Mouse (Mus musculus) urinary bladder, postnatal 36 days (tissue): Measurements from ENCODE around the gene Stx4a.
"Not testable (repeated sequence)": the region's sequence is repeated elsewhere in the genome, so short reads cannot be mapped to it uniquely, and the experiment has no call there.

ENCODE experiments used
- DNase-seq, 2 experiments: peaks; one replicate each; pipeline ENCODE4 v3.0.0; 2022; ENCODE audit warnings: low spot score in 2 of 2, mixed read lengths in 1 of 2

Stx4a gene

DNA sequence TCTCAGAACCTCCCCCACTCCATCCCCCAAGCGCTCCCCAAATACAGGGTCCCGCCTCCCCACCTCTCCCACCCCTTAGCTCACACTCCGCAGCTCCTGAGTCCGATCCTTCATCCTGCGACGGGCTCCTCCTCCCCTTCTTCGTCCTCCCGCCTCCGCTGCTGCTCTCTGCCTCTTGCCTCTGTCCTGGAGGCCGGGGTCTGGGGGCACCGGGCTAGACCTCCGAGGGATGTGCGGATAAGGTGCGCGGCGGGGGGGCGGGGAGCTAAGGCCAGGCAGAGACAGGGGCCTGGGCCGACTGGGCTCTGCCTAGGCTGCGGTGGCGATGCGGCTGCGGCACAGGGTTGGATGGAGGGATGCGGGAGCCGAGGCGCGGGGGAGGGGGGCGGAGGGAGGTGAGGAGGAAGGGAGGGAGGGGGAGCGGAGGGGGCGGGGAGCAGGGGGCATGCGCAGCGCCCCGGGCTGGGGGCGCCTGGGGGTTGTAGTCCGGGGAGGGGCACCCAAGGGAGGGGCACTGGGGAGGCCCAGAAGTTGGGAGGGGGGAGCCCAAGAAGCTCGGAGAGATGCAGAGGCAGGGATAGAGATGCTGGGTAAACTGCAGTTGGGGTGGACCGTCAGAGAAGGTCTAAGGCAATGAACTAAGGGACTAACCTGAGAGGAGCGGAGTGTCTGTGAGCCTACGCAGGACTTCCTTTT lies at the start of gene Stx4a, which contains the start of gene Stx1b:
Stx4a (plus strand) TSS at position 119 of the 696 bp plus-strand sequence.
Stx1b (minus strand) TSS at position 374 of the 696 bp plus-strand sequence.
- DNase-seq = no peak

DNA sequence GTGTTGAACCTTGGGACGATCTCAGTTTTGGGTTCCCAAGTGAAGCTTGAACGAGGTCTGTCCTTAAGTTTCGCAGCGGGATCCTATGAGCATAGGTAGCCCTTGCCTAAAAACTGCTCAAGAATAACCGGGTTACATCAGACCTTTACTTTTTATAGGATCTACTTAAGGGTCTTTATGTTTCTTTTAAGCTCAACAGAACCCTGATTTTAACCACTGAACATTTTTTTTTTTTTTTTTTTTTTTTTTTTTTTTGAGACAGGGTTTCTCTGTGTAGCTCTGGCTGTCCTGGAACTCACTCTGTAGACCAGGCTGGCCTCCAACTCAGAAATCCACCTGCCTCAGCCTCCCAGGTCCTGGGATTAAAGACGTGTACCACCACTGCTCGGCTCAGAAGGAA lies 48.3 kb upstream of the Stx4a start:
- not testable (repeated sequence) for DNase-seq

DNA sequence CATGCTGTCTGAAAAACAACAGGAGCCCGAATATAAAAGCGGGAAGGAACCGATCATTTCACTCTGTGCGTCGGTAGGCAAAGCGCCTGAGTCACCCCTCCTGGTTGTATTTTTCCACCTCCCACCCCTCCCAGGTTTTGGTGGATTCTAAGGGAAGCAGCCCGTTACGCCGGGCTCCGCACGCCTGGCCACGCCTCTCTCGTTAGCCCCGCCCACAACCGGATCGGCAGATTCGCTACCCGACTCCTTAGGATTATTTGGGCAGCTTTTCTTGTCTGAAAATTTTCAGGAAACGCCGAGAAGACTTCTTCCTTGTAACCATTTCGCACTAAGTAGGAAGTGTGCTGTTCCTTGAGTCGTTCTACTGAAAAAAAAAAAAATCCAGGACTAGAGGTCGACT lies 47.7 kb upstream of the Stx4a start, which contains the start of gene Setd1a:
Setd1a (plus strand) TSS at position 245 of the 400 bp plus-strand sequence.
- DNase-seq = peak; percentile 81 to 88

DNA sequence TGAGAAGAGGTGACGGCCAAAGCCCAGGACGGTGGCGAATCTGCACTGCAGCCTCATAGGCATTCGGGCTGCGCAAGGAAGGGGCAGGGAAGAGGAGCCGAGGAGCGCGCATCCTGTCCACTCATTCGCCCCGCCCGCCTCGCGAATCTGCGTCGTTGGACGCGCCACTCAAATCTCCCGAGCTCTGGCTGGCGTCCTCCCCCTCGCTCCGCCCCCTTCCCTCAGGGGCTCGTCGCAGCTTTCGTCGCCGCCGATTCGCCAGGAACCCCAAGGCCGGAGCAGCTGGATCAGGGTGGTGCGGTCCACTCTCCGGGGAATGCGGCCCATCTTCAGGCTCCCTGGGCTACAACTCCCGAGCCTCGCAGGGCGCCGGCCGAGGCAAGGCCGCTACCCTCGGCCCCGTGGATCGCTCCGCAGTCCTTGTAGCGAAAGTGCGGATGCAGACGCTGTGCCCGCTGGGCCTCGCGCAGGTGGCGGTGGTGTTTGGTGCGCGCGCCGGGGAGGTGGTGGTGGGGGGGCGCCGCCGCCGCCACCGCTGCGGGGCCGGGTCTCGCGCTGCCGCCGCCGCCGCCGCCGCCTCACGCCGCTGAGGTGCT lies 47.1 kb upstream of the Stx4a start:
- DNase-seq = peak; percentile 92 to 96

DNA sequence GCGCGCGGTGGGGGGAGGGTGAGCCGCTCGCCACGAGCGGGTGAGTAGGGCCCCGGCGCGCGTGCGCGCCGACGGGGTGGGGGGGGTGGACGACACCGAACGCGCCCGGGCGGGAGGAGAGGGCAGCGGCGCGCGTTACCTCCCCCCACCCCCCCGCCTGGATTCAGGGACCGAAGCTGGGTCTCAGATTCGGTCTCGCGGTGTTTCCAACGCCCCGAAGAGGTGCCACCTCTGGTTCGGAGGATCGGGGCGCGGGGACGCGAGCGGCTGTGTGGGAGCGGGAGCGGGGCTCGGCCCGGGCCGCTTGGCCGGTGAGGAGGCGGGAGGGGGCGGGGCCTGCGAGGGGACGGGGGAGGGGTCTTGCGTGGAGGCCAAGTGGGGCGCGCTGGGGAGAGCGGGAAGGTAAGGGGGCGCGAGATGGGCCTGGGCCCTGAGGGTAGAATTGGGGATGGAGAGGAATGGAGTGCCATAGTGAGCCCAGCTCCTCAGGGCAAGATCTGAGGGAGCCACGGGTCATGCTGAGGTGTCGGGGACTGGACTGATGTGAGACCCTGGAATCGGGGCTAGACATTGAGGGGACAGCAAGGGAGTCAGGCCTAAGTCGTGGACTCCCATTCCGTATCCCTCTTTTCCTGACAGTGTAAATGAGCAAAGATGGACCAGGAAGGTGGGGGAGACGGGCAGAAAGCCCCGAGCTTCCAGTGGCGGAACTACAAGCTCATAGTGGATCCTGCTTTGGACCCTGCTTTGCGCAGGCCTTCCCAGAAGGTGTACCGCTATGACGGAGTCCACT lies 46.4 kb upstream of the Stx4a start:
- DNase-seq = peak; percentile 32 to 53

DNA sequence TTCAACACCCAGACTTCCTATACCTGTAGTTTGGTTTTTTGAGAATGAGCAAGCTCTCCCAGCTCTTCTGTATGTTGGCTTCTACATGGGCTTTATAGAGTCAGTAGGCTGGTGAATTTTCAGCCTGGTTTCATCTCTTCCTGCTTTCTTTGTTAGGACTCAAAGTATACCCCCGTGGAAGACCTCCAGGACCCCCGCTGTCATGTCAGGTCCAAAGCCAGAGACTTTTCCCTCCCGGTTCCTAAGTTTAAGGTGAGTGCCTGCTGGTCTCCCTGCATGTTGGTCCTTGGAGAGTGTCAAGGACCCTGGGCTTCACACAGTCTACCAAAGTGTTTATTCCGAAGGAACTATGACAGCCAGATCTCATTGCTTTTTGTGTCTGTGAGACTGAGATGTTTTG lies 45.7 kb upstream of the Stx4a start:
- DNase-seq = no peak

DNA sequence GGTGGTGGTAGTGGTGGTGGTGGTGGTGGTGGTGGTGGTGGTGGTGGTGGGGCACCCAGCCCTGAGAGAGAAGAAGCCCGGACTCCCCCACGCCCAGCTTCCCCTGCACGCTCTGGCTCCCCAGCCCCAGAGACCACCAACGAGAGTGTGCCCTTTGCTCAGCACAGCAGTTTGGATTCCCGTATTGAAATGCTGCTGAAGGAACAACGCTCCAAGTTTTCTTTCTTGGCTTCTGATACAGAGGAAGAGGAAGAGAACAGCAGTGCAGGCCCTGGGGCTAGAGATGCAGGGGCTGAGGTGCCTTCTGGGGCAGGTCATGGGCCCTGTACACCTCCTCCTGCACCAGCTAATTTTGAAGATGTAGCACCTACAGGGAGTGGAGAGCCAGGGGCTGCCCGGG lies 38.8 kb upstream of the Stx4a start, which contains the start of gene Gm49388:
Gm49388 (plus strand) TSS at position 301 of the 400 bp plus-strand sequence.
- DNase-seq = no peak

DNA sequence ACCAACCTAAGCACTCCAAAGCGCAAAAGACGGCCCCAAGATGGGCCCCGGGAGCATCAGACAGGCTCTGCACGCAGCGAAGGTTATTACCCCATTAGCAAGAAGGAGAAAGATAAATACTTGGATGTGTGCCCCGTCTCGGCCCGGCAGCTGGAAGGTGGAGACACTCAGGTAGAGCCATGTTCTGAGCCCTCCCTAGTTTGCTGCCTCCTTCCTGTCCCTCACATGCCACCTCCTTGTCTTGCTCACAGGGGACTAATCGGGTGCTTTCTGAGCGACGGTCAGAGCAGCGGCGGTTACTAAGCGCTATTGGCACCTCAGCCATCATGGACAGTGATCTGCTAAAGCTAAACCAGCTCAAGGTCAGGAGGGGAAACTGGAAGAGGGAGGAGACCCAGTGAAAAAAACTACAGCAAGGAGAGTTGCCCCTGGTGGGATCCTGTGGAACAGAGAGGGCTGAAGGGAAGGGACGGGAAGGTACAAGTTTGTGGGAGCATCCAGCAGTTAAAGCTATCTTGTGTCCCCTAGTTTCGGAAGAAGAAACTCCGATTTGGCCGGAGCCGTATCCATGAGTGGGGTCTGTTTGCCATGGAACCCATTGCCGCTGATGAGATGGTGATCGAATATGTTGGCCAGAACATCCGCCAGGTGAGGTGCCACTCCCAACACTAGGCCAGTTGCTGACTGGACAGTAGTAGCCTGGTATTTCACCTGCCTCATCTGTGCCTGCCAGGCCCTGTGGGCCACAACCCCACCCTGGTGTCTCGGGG lies 26.8 kb upstream of the Stx4a start:
- no peak for DNase-seq

DNA sequence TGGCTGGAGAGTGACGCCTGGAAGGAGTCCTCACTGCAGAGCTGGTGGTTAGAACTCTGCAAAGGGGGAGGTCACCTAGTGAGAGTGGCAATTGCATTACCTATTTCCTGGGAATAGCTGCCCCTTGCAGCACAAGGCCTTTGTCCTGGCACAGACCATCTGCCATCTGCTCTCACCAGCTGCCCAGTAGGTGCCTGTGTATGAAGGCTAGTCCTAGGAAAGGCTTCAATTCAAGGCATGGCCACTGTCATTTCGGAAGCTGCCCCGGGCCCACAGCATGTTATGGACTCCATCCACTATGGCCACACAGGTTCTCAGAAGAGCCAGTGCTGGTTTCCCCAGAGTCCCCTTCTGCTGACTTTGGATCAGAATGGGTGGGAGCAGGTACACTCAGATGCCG lies 25.5 kb upstream of the Stx4a start:
- DNase-seq = no peak

DNA sequence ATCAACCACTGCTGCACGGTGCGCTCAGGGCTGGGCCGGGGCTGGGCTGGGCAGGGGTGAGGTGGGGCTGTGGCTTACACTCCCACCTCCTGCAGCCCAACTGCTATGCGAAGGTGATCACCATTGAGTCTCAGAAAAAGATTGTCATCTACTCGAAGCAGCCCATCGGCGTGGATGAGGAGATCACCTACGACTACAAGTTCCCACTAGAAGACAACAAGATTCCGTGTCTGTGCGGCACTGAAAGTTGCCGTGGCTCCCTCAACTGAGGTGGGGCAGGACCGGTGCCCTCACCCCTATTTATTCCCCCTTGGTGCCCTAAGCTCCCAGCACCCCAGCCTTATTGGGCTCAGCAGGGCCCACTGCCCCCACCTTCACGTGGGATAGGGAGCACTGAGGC lies 24.9 kb upstream of the Stx4a start:
- no peak for DNase-seq

DNA sequence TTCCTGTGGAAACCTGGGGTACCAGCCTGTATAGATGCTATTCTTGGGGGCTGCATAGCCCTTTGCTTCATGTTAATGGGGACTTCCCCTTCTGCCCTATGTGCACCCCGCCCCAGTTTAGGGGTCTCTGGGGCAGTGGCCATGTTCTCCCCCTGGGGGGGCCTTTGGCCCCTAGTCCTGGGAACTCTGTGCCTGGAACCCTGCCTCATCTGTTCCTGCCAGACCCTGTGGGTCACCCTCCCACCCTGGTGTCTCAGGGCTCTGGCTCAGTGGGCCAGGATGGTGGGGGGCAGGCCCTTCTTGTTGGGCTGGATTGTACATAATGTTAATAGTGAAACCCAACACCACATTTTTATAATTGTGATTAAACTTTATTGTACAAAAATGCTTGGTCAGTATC lies 24.4 kb upstream of the Stx4a start:
- DNase-seq = no peak

DNA sequence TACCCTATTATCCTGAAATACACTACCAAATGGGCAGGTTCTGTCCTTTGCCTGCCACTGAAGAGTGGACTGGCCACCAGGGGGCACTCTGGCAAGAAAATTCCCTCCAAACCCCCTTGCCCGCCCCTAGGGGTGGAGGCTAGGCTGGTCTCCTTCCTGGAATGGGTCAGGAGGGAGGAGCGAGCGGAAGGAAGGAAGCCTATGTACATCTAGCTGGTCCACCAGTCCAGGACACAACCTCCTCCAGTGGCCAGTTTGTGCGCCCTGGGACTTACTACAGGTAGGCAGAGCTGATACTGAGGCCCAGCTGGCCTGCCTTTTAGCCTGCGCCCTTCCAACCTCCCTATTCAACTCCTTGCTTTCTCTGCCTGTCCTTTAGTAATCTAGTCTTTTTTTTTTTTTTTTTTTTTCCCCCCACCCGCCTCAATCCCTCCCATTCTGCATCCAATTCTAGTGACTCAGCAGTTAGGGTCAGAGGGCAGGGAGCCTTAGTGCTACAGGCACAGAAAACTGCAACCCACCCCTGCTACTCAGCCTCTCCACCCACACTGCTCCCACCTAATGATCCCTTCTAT lies 23.6 kb upstream of the Stx4a start, which contains the start of gene Hsd3b7:
Hsd3b7 (plus strand) TSS at position 170 of the 575 bp plus-strand sequence.
- DNase-seq = peak; percentile 93 to 95

DNA sequence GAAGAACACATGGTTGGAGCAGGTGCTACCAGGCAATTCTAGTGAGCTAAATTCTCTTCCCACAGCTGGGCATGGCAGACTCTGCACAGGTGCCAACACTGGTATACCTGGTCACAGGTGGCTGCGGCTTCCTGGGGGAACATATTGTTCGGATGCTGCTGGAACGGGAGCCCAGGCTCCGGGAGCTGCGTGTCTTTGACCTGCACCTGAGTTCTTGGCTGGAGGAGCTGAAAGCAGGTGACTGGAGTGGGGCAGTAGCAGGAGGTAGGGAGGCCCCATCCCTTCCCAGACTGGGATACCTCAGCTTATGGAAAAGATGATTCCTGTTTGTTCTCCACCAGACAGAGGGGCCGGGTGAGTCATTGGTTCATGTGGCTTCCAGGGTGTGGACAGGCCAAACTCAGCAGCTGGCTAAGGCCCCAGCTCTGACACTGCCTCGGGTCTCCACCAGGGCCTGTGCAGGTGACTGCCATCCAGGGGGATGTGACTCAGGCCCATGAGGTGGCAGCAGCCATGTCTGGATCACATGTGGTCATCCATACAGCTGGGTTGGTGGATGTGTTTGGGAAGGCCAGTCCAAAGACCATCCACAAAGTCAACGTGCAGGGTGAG lies 23.0 kb upstream of the Stx4a start:
- DNase-seq = peak; percentile 31 to 33

DNA sequence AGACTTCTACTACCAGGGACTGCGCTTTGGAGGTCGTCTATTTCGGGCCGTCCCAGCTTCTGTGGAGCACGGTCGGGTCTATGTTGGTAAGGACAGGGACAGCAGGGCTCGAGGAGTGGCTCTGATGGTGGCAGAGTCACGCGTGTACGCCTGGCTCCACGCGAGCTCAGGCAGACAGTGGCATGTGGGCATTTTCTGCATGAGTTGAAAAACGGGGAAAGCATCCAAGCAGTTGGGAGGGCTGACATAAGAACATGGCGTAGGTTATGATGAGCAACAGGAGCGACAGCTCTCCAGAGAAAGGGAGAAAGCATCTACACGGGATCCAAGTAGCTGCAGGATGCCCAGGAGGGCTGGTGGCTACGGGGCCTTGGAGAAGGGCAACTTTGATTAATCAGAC lies 21.8 kb upstream of the Stx4a start:
- DNase-seq = no peak

DNA sequence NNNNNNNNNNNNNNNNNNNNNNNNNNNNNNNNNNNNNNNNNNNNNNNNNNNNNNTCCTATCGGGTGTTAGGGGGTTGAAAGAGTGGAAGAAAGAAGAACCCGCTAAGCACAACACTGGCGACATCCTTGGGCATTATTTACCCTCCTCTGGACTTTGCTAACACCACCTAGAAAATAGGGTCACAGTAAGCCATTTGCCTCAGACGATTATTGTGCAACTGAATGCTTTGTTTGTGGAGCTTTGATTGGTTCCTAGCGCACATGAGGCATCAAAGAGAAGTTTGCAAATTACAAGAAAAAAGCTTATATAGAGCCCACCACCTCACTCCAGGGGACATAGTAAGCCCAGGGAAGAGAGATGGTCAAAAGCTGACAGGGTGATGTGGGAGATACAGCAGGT lies 15.3 kb upstream of the Stx4a start:
- no peak for DNase-seq

DNA sequence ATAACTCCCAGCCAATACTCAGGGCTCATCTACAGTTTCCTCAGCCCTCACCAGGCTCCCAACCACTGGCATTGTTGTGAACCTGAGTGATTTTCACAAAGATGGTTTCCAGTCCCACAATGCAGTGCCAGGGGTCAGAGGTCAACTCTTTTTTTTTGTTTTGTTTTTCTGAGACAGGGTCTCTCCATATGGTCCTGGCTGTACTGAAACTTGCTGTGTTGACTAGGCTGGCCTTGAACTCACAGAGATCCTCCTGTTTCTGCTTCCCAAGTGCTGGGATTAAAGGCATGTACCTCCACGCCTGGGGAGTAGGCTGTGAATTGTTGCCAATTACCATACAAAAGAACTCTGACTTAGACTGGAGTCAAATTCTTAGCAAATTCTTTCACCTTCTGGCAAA lies 14.2 kb upstream of the Stx4a start:
- no peak for DNase-seq

DNA sequence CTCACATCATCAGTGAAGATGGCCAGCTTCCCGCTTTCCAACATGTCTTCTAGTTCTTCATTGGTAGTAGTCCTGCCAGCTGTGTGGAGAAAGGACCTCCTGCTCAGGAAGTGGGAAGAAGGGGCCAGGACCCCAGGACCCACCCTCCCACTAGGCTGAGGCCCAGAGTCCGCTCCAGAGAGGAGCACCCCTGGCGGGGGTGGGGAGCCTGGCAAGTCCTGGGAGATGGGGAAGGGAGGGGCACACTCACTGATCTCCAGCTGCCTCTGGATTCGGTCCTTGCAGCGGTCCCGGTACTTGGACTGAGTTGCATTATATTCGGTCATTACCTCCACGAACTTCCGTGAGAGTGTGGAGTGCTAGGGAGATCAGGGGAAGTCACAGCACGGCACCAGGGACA lies 13.4 kb upstream of the Stx4a start:
- no peak for DNase-seq

DNA sequence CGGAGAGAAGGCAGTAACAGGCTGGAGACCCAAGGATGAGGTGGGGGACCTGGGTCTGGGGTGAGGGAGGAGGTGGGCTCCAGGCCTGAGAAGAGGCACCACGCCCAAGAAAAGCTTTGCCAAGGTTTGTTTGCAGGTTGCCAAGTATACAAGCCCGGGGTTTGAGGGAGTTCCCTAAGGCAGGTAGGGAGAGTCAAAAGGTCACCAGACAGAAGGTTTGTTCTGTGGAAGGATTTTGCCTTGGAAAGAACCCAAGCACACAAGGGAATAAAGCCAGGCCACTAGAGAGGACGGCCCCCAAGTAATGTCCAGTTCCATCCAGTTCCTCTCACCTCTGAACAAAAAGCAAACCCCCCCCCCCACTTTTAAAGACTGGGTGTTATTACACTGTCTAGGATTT lies 12.9 kb upstream of the Stx4a start:
- DNase-seq = no peak

DNA sequence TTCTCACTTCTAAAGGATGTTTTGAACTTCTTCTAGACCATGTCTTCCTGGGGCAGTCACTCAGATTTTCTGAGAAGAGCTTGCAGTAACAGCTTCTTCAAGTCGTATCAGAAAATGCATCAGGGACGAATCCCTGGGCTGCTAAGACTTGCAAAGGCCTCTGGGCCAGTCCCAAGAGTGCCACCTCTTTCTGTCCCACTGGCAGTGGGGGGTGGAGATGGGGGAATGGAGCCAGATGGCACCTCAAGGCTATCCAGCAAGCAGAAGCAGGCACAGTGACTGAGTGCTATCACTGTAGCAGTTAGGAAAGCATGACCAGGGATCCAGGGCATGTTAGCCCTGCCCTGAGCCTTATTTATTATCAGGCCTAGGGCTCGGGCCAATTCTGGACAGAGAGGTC lies 11.8 kb upstream of the Stx4a start:
- no peak for DNase-seq

DNA sequence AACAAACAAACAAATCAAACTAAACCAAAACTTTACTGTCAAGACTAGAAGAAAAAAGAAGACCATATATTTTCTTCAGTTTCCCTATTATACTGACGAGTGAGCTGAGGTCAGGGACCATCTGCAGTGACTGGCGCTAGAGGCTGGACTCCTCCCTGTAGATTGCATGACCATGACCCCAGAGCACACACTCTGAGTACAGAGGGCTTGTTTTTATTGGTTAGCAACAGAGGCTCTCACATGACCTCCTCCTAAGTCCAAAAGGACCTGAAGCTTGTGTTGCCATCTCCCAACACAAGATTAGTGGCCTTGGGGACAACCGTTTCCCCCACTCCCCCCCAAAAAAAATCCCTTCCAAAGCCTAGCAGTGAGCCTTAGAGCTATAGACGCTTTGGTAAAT lies 10.3 kb upstream of the Stx4a start:
- DNase-seq = no peak
